Mouse (Mus musculus): ENCODE data around the gene Fgfr2.

The Fgfr2 gene

GRCm38 (mm10) chr7:132702024-132702423 lies 421.1 kb downstream of the Fgfr2 start:
- in situ Hi-C loops (cut with MboI; ENCODE audit: unreplicated experiment in 2 of 2), result no loop called here

- in situ Hi-C loops (cut with MboI; ENCODE audit: unreplicated experiment in 2 of 2), result no loop called here
These were observed 421.7 kb downstream of the Fgfr2 start for GRCm38 (mm10) chr7:132701412-132701811.

- in situ Hi-C loops (cut with MboI; ENCODE audit: unreplicated experiment in 2 of 2), result no loop called here
These were observed 423.0 kb downstream of the Fgfr2 start for GRCm38 (mm10) chr7:132700107-132700506.

GRCm38 (mm10) chr7:132699639-132700038 lies 423.5 kb downstream of the Fgfr2 start:
- in situ Hi-C loops (cut with MboI; ENCODE audit: unreplicated experiment in 2 of 2), result loop anchor here (5.0 to 10.0 kb wide), 3 partner anchors 37 to 345 kb away; no protein-coding TSS in a partner anchor

GRCm38 (mm10) chr7:132699165-132699564 lies 424.0 kb downstream of the Fgfr2 start:
- in situ Hi-C loops (cut with MboI; ENCODE audit: unreplicated experiment in 2 of 2), result loop anchor here (5.0 to 10.0 kb wide), 3 partner anchors 37 to 344 kb away; no protein-coding TSS in a partner anchor

GRCm38 (mm10) chr7:132698737-132699136 lies 424.4 kb downstream of the Fgfr2 start:
- in situ Hi-C loops (cut with MboI; ENCODE audit: unreplicated experiment in 2 of 2), result loop anchor here (5.0 to 10.0 kb wide), 3 partner anchors 36 to 344 kb away; no protein-coding TSS in a partner anchor

GRCm38 (mm10) chr7:132697258-132697796 lies 425.8 kb downstream of the Fgfr2 start:
- in situ Hi-C loops (cut with MboI; ENCODE audit: unreplicated experiment in 2 of 2), result loop anchor here (5.0 to 10.0 kb wide), 3 partner anchors 35 to 343 kb away; no protein-coding TSS in a partner anchor

GRCm38 (mm10) chr7:132693561-132693960 lies 429.6 kb downstream of the Fgfr2 start:
- in situ Hi-C loops (cut with MboI; ENCODE audit: unreplicated experiment in 2 of 2), result loop anchor here in 1 of 2 experiments (10.0 kb wide), 1 partner anchor 339 kb away; no protein-coding TSS in a partner anchor

GRCm38 (mm10) chr7:132692719-132693118 lies 430.4 kb downstream of the Fgfr2 start:
- in situ Hi-C loops (cut with MboI; ENCODE audit: unreplicated experiment in 2 of 2), result loop anchor here in 1 of 2 experiments (10.0 kb wide), 1 partner anchor 338 kb away; no protein-coding TSS in a partner anchor

- in situ Hi-C loops (cut with MboI; ENCODE audit: unreplicated experiment in 2 of 2), result loop anchor here in 1 of 2 experiments (10.0 kb wide), 1 partner anchor 336 kb away; no protein-coding TSS in a partner anchor
These were observed 432.3 kb downstream of the Fgfr2 start for GRCm38 (mm10) chr7:132690716-132691472.

- in situ Hi-C loops (cut with MboI; ENCODE audit: unreplicated experiment in 2 of 2), result loop anchor here in 1 of 2 experiments (10.0 kb wide), 1 partner anchor 335 kb away; no protein-coding TSS in a partner anchor
These were observed 433.4 kb downstream of the Fgfr2 start for GRCm38 (mm10) chr7:132689722-132690121.

- in situ Hi-C loops (cut with MboI; ENCODE audit: unreplicated experiment in 2 of 2), result no loop called here
These were observed 434.4 kb downstream of the Fgfr2 start for GRCm38 (mm10) chr7:132688721-132689120.

GRCm38 (mm10) chr7:132687897-132688296 lies 435.3 kb downstream of the Fgfr2 start:
- in situ Hi-C loops (cut with MboI; ENCODE audit: unreplicated experiment in 2 of 2), result no loop called here

GRCm38 (mm10) chr7:132686515-132686914 lies 436.6 kb downstream of the Fgfr2 start:
- in situ Hi-C loops (cut with MboI; ENCODE audit: unreplicated experiment in 2 of 2), result no loop called here

GRCm38 (mm10) chr7:132683923-132684322 lies 439.2 kb downstream of the Fgfr2 start:
- in situ Hi-C loops (cut with MboI; ENCODE audit: unreplicated experiment in 2 of 2), result no loop called here

GRCm38 (mm10) chr7:132682901-132683300 lies 440.2 kb downstream of the Fgfr2 start:
- in situ Hi-C loops (cut with MboI; ENCODE audit: unreplicated experiment in 2 of 2), result no loop called here

GRCm38 (mm10) chr7:132682336-132682735 lies 440.8 kb downstream of the Fgfr2 start:
- in situ Hi-C loops (cut with MboI; ENCODE audit: unreplicated experiment in 2 of 2), result no loop called here

- in situ Hi-C loops (cut with MboI; ENCODE audit: unreplicated experiment in 2 of 2), result no loop called here
These were observed 441.3 kb downstream of the Fgfr2 start for GRCm38 (mm10) chr7:132681831-132682230.

- in situ Hi-C loops (cut with MboI; ENCODE audit: unreplicated experiment in 2 of 2), result no loop called here
These were observed 441.9 kb downstream of the Fgfr2 start for GRCm38 (mm10) chr7:132681296-132681695.

- in situ Hi-C loops (cut with MboI; ENCODE audit: unreplicated experiment in 2 of 2), result loop anchor here in 1 of 2 experiments (10.0 kb wide), 1 partner anchor 55 kb away; no protein-coding TSS in a partner anchor
These were observed 443.6 kb downstream of the Fgfr2 start for GRCm38 (mm10) chr7:132679549-132679948.

- in situ Hi-C loops (cut with MboI; ENCODE audit: unreplicated experiment in 2 of 2), result loop anchor here in 1 of 2 experiments (10.0 kb wide), 1 partner anchor 56 kb away; no protein-coding TSS in a partner anchor
These were observed 444.0 kb downstream of the Fgfr2 start for GRCm38 (mm10) chr7:132679117-132679516.
